Mouse (Mus musculus) Muller cell, postnatal 12 days (primary cell): ENCODE data around the gene Rbms3.

ENCODE experiments used
- DNase-seq: peaks from one replicate; pipeline ENCODE4 v3.0.0-alpha.2; 2015; ENCODE audit errors: inconsistent ontology term

Gene Rbms3

GRCm38 (mm10) chr9:117484396-117484795, 145.3 kb downstream of the Rbms3 start:
- DNase-seq: no peak

- DNase-seq: no peak
Observed at GRCm38 (mm10) chr9:117476753-117477152, 153.0 kb downstream of the Rbms3 start.

GRCm38 (mm10) chr9:117452816-117453215, 176.9 kb downstream of the Rbms3 start:
- no peak for DNase-seq

- no peak for DNase-seq
Observed at GRCm38 (mm10) chr9:117442611-117443010, 187.1 kb downstream of the Rbms3 start.

GRCm38 (mm10) chr9:117435856-117436255, 193.9 kb downstream of the Rbms3 start:
- peak; percentile 77 for DNase-seq

GRCm38 (mm10) chr9:117430670-117431069, 199.0 kb downstream of the Rbms3 start:
- no peak for DNase-seq

- no peak for DNase-seq
Observed at GRCm38 (mm10) chr9:117429217-117430105, 200.3 kb downstream of the Rbms3 start.

- no peak for DNase-seq
Observed at GRCm38 (mm10) chr9:117423259-117423658, 206.5 kb downstream of the Rbms3 start.

GRCm38 (mm10) chr9:117419874-117420485, 209.7 kb downstream of the Rbms3 start:
- peak; percentile 72 for DNase-seq

GRCm38 (mm10) chr9:117413181-117413580, 216.5 kb downstream of the Rbms3 start:
- DNase-seq: no peak

- DNase-seq: no peak
Observed at GRCm38 (mm10) chr9:117412584-117412983, 217.1 kb downstream of the Rbms3 start.

- no peak for DNase-seq
Observed at GRCm38 (mm10) chr9:117404621-117405020, 225.1 kb downstream of the Rbms3 start.

- DNase-seq: no peak
Observed at GRCm38 (mm10) chr9:117400262-117400671, 229.4 kb downstream of the Rbms3 start.

- no peak for DNase-seq
Observed at GRCm38 (mm10) chr9:117397071-117397470, 232.6 kb downstream of the Rbms3 start.

- no peak for DNase-seq
Observed at GRCm38 (mm10) chr9:117396586-117396985, 233.1 kb downstream of the Rbms3 start.

GRCm38 (mm10) chr9:117393626-117394525, 235.8 kb downstream of the Rbms3 start:
- DNase-seq: peak; percentile 2

- DNase-seq: no peak
Observed at GRCm38 (mm10) chr9:117388024-117388423, 241.7 kb downstream of the Rbms3 start.

GRCm38 (mm10) chr9:117380876-117381275, 248.8 kb downstream of the Rbms3 start:
- DNase-seq: no peak

- no peak for DNase-seq
Observed at GRCm38 (mm10) chr9:117380076-117380475, 249.6 kb downstream of the Rbms3 start.

- DNase-seq: no peak
Observed at GRCm38 (mm10) chr9:117379448-117379983, 250.2 kb downstream of the Rbms3 start.

GRCm38 (mm10) chr9:117378131-117378890, 251.4 kb downstream of the Rbms3 start:
- no peak for DNase-seq
